Comparison of ENCODE assay signal across 9 mouse cellular contexts in the genomic region with DNA sequence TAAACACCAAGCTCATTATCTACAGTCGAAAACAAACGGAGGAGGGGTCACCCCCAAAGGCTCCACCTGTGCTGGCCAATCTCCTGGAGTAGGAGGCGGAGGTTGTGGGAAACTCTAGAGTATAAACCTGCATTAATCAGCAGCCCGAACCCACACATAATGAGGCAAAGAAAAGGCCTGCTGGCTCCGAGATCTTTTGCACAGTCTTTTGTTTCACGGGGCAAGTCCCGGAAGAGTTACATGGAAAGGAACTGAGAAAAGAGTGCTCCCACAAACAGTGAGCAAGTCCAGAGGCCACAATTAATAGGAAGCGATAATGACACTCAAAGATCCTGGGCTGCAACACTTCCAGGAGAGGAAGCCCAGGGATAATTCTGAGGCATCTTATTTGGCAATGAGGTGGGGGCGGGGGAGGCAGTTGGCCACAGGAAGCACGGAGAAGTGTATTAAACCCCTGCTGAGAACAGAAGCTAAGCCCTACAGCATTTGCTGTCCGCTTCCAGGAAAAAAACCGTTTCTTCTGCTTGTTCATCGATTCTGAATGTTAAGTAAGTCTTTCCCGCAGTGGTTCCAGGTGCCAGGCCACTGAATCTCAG. TPM values are rescaled to one million over a fixed set of nuclear protein-coding genes. Genes with fewer than 3 reads are reported as not detected.
DNase-seq lines count a peak whose midpoint lies in the region; ATAC-seq lines count a peak whose summit lies in the region.
"Had no signal": no experiment of that assay in that cellular context is flagged by ENCODE, and none has a peak within 500 bp of the region (broad histone marks: within the 10 kb centered on the region; RNA-seq: fewer than 3 reads in every experiment).

No protein-coding gene starts in this region.

- H3K27me3 ChIP-seq in lung, embryonic 16.5 days (ENCODE audit: control insufficient read depth, insufficient read depth, low read depth, low read length), result no peaks in the 10 kb centered on the region
- H3K27me3 ChIP-seq in forebrain, embryonic 13.5 days, result no peaks in the 10 kb centered on the region
- H3K27me3 ChIP-seq in midbrain, embryonic 10.5 days (ENCODE audit: low read depth, poor library complexity, severe bottlenecking), result no peaks in the 10 kb centered on the region

- H3K36me3 ChIP-seq in lung, embryonic 16.5 days (ENCODE audit: control insufficient read depth, insufficient read depth, low read length), result no peaks in the 10 kb centered on the region
- H3K36me3 ChIP-seq in forebrain, embryonic 13.5 days (ENCODE audit: poor library complexity, severe bottlenecking), result no peaks in the 10 kb centered on the region
- no peaks in the 10 kb centered on the region for H3K36me3 ChIP-seq in midbrain, embryonic 10.5 days

- 23% methylated on average over 14 of the region's 14 CpGs for WGBS in lung, embryonic 16.5 days
- 2% methylated on average over 14 of the region's 14 CpGs for WGBS in forebrain, embryonic 13.5 days
- WGBS in midbrain, embryonic 10.5 days, result 12% methylated on average over 14 of the region's 14 CpGs

- 0 out of 2 replicates have a peak overlapping the region, but pooled peaks have one; percentile 16 for H3K4me2 ChIP-seq in lung, embryonic 16.5 days (ENCODE audit: low read depth, low read length)
- peak overlapping the region; percentile 36 for H3K4me2 ChIP-seq in forebrain, embryonic 13.5 days

- H3K4me3 ChIP-seq in lung, embryonic 16.5 days (ENCODE audit: low read length), result no peak overlapping the region
- H3K4me3 ChIP-seq in forebrain, embryonic 13.5 days, result peak overlapping the region; percentile 0; the same call in 1 of the 2 replicates
- peak overlapping the region; percentile 31; the same call in 1 of the 2 replicates for H3K4me3 ChIP-seq in midbrain, embryonic 10.5 days

- intact Hi-C loops in left cerebral cortex, postnatal 10 days (cut with DNase I), result no loop called here

- DNase-seq in lung, postnatal 14 days, result no peak
- DNase-seq in midbrain, embryonic 10.5 days (ENCODE audit: low spot score), result peak; percentile 19
- no peak for DNase-seq in left cerebral cortex, postnatal 10 days (ENCODE audit: extremely low spot score in 1 of 2, low spot score in 2 of 2)
- DNase-seq in natural killer cell, adult 2 months (ENCODE audit: low spot score in 2 of 2), result no peak
- DNase-seq: layer of hippocampus, postnatal 36 days had no signal

- ATAC-seq in lung, embryonic 16.5 days (ENCODE audit: low read depth), result no peak
- ATAC-seq in forebrain, embryonic 13.5 days, result peak; percentile 45
- ATAC-seq in megakaryocyte progenitor cell, adult 5-6 weeks (replicated peaks; ENCODE audit: poor library complexity), result no peak
- ATAC-seq: Patski had no signal

- no peaks in the 10 kb centered on the region for H3K9me3 ChIP-seq in lung, embryonic 16.5 days (ENCODE audit: control insufficient read depth, low read length)
- no peaks in the 10 kb centered on the region for H3K9me3 ChIP-seq in forebrain, embryonic 13.5 days (replicated peaks)
- H3K9me3 ChIP-seq in midbrain, embryonic 10.5 days (replicated peaks), result no peaks in the 10 kb centered on the region

- no peak overlapping the region for H3K27ac ChIP-seq in lung, embryonic 16.5 days (ENCODE audit: low read length)
- H3K27ac ChIP-seq in forebrain, embryonic 13.5 days, result peak overlapping the region; percentile 45; the same call in 1 of the 2 replicates
- H3K27ac ChIP-seq in midbrain, embryonic 10.5 days (replicated peaks), result peak overlapping the region; percentile 69

- H3K4me1 ChIP-seq in lung, embryonic 16.5 days (replicated peaks; ENCODE audit: control insufficient read depth, insufficient read depth, low read length), result no peaks in the 10 kb centered on the region; the same call in 1 of the 2 replicates
- H3K4me1 ChIP-seq in forebrain, embryonic 13.5 days, result peaks cover 14% of the 10 kb centered on the region
- H3K4me1 ChIP-seq in midbrain, embryonic 10.5 days, result peaks cover 13% of the 10 kb centered on the region

- H3K9ac ChIP-seq in lung, embryonic 16.5 days (ENCODE audit: low read length), result no peak overlapping the region
- H3K9ac ChIP-seq in forebrain, embryonic 13.5 days, result peak overlapping the region; percentile 30; the same call in 1 of the 2 replicates

RNA-seq across cellular contexts. Expression of gene Mamdc2, which starts 59.1 kb away (rescaled TPM):
- 4.6 and 5.2 TPM in 2 replicates for polyA plus RNA-seq in lung, embryonic 16.5 days (2015; fragmentation: Nextera tagmentation; extraction: Ambion mirVana)
- 1.0 and 1.4 TPM in 2 replicates for polyA plus RNA-seq in forebrain, embryonic 13.5 days (2015; fragmentation: Nextera tagmentation; extraction: Ambion mirVana)
- polyA plus RNA-seq in midbrain, embryonic 10.5 days (2016; fragmentation: Nextera tagmentation; extraction: Ambion mirVana), result 1.0 and 1.5 TPM in 2 replicates
- 0.20 and 0.35 TPM in 2 replicates for total RNA-seq in megakaryocyte progenitor cell, adult 5-6 weeks (2015)
- 0.17 and 0.54 TPM in 2 replicates for total RNA-seq in megakaryocyte progenitor cell, adult 5-6 weeks (2017)
- total RNA-seq in left cerebral cortex, postnatal 10 days (2021), result 1 to 10 TPM; 2.9 to 3.7 TPM
- polyA plus RNA-seq: Patski had no signal
